In the genomic region with DNA sequence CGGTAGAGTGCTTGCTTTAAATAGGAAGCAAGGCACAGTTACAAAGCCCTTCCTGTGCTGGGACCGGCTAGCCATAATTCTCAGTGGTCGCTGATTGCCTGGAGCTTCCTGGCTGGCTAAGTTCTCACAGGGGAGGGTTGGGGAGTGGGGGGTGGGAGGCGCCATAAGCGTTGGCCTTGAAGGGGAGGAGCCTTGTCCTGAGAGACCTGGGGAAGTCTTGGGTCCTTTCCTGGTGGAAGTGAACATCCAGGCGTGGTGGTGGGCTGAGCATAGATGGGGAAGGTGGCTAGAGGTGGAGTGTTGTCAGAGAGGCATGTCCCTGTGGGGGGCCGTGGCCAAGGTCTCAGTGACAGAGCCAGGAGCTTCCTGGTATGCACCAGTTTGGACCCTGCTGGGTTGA, we compare ENCODE assay signal across 9 mouse cellular contexts. TPM values are rescaled to one million over a fixed set of nuclear protein-coding genes. Genes with fewer than 3 reads are reported as not detected.
DNase-seq lines count a peak whose midpoint lies in the region; TF ChIP-seq lines count a peak whose summit lies in the region.
"Had no signal": no experiment of that assay in that cellular context is flagged by ENCODE, and none has a peak within 500 bp of the region (broad histone marks: within the 10 kb centered on the region; RNA-seq: fewer than 3 reads in every experiment).

No protein-coding gene starts in this region.

- TF ChIP-seq POLR2A in kidney, adult 2 months (IDR thresholded peaks at IDR 0.05; ENCODE audit: low read depth, low read length), result no peak

- DNase-seq in embryo, embryonic 9.5 days (ENCODE audit: extremely low spot score), result peak; percentile 33
- DNase-seq in embryo, embryonic 10 days (ENCODE audit: low spot score), result no peak
- DNase-seq in kidney, adult 2 months, result peak; percentile 37
- DNase-seq in kidney, adult 8-10 months, result no peak
- DNase-seq in R1 (ENCODE audit: low read depth, low spot score), result peak; percentile 79
- DNase-seq in limb, embryonic 10.5 days (ENCODE audit: low spot score), result peak; percentile 55
- DNase-seq in Muller cell, postnatal 12 days (ENCODE audit: inconsistent ontology term), result no peak
- DNase-seq in urinary bladder, adult 2 months (ENCODE audit: low spot score), result no peak

- H3K27ac ChIP-seq in kidney, adult 2 months (ENCODE audit: insufficient read depth, low read depth, low read length), result 0 out of 2 replicates have a peak overlapping the region, but pooled peaks have one; percentile 20
- H3K27ac ChIP-seq in limb, embryonic 10.5 days, result peak overlapping the region; percentile 80

- H3K36me3 ChIP-seq in kidney, adult 2 months (ENCODE audit: control insufficient read depth, insufficient read depth, low read length), result no peaks in the 10 kb centered on the region
- peaks cover 16% of the 10 kb centered on the region for H3K36me3 ChIP-seq in limb, embryonic 10.5 days

- no peaks in the 10 kb centered on the region for H3K27me3 ChIP-seq in kidney, adult 2 months (replicated peaks; ENCODE audit: control insufficient read depth, insufficient read depth, low read length)
- no peaks in the 10 kb centered on the region for H3K27me3 ChIP-seq in limb, embryonic 10.5 days (ENCODE audit: low read depth, poor library complexity, severe bottlenecking)
- H3K27me3 ChIP-seq: Patski had no signal

- WGBS in kidney, adult 2 months, result 30% methylated on average over 7 of the region's 7 CpGs
- WGBS in limb, embryonic 10.5 days, result 19% methylated on average over 7 of the region's 7 CpGs

- H3K9me3 ChIP-seq in limb, embryonic 10.5 days (replicated peaks), result no peaks in the 10 kb centered on the region

- no peak overlapping the region for H3K4me3 ChIP-seq in kidney, adult 2 months (ENCODE audit: insufficient read depth, low read depth, low read length)
- H3K4me3 ChIP-seq in limb, embryonic 10.5 days, result peak overlapping the region; percentile 21; the same call in 1 of the 2 replicates

- TF ChIP-seq CTCF in kidney, adult 2 months (conservative IDR thresholded peaks at IDR 0.05; ENCODE audit: insufficient read depth, insufficient read length, low read depth, low read length), result no peak

- H3K4me1 ChIP-seq in kidney, adult 2 months (ENCODE audit: control insufficient read depth, insufficient read depth, low read length), result peaks cover 32% of the 10 kb centered on the region
- H3K4me1 ChIP-seq in limb, embryonic 10.5 days, result peaks cover 92% of the 10 kb centered on the region

RNA-seq across cellular contexts. Expression of a gene that starts 8.8 kb away (rescaled TPM):
- 32.3 and 33.4 TPM in 2 replicates for polyA plus RNA-seq in kidney, adult 2 months (2012; rRNA removed)
- 40.9 and 47.9 TPM in 2 replicates for polyA plus RNA-seq in limb, embryonic 10.5 days (2016; fragmentation: Nextera tagmentation; extraction: Ambion mirVana)
- 99.6 and 102 TPM in 2 replicates for polyA plus RNA-seq in urinary bladder, adult 2 months (2012; rRNA removed)

RNA-seq across cellular contexts. Expression of a gene that starts 37.7 kb away (rescaled TPM):
- polyA plus RNA-seq in kidney, adult 2 months (2012; rRNA removed), result 10.2 and 13.2 TPM in 2 replicates
- 10.9 and 12.9 TPM in 2 replicates for polyA plus RNA-seq in limb, embryonic 10.5 days (2016; fragmentation: Nextera tagmentation; extraction: Ambion mirVana)
- polyA plus RNA-seq in urinary bladder, adult 2 months (2012; rRNA removed), result 15.8 and 19.8 TPM in 2 replicates

Comparison
In these comparisons a context has a peak if more than half of its experiments do, and no peak if none do; other contexts are left out.
1. DNase-seq: peak in embryo, embryonic 9.5 days (single experiment), kidney, adult 2 months (single experiment), R1 (single experiment) and limb, embryonic 10.5 days (single experiment); none in embryo, embryonic 10 days (single experiment), kidney, adult 8-10 months (0 of 2), Muller cell, postnatal 12 days (single experiment) and urinary bladder, adult 2 months (single experiment).